Mouse (Mus musculus): ENCODE data around the gene Def8.
A peak's percentile ranks its signal among the peaks of the same experiment; 100 is the strongest.
"Not testable (repeated sequence)": the region's sequence is repeated elsewhere in the genome, so short reads cannot be mapped to it uniquely, and the experiment has no call there.

The Def8 gene

GRCm38 (mm10) chr8:123432381-123432780, 9.1 kb downstream of the Def8 start:
- no peak for ATAC-seq (ENCODE audit: low TSS enrichment)

GRCm38 (mm10) chr8:123433241-123433974, 10.1 kb downstream of the Def8 start:
- ATAC-seq (ENCODE audit: low TSS enrichment): not testable (repeated sequence)

- no peak for ATAC-seq (ENCODE audit: low TSS enrichment)
Measured at GRCm38 (mm10) chr8:123441788-123442187, 18.5 kb downstream of the Def8 start.

- ATAC-seq (ENCODE audit: low TSS enrichment): no peak
Measured at GRCm38 (mm10) chr8:123442351-123442750, 19.0 kb downstream of the Def8 start.

GRCm38 (mm10) chr8:123442871-123443575, 19.7 kb downstream of the Def8 start:
- ATAC-seq (ENCODE audit: low TSS enrichment): peak; percentile 96

GRCm38 (mm10) chr8:123443576-123443921, 20.2 kb downstream of the Def8 start:
- ATAC-seq (ENCODE audit: low TSS enrichment): peak; percentile 16; the same call in 1 of the 2 replicates

- ATAC-seq (ENCODE audit: low TSS enrichment): no peak
Measured at GRCm38 (mm10) chr8:123444131-123444530, 20.8 kb downstream of the Def8 start.

GRCm38 (mm10) chr8:123445981-123446380, 22.7 kb downstream of the Def8 start:
- ATAC-seq (ENCODE audit: low TSS enrichment): no peak

GRCm38 (mm10) chr8:123446799-123447198, 23.5 kb downstream of the Def8 start:
- no peak for ATAC-seq (ENCODE audit: low TSS enrichment)

GRCm38 (mm10) chr8:123450783-123451182, 27.5 kb downstream of the Def8 start:
- ATAC-seq (ENCODE audit: low TSS enrichment): no peak

GRCm38 (mm10) chr8:123451747-123452146, 28.4 kb downstream of the Def8 start:
- not testable (repeated sequence) for ATAC-seq (ENCODE audit: low TSS enrichment)

GRCm38 (mm10) chr8:123452149-123452548, 28.8 kb downstream of the Def8 start:
- ATAC-seq (ENCODE audit: low TSS enrichment): no peak

GRCm38 (mm10) chr8:123453291-123453690, 30.0 kb downstream of the Def8 start:
- no peak for ATAC-seq (ENCODE audit: low TSS enrichment)

GRCm38 (mm10) chr8:123453951-123454350, 30.6 kb downstream of the Def8 start:
- no peak for ATAC-seq (ENCODE audit: low TSS enrichment)

GRCm38 (mm10) chr8:123454559-123454958, 31.2 kb downstream of the Def8 start:
- no peak for ATAC-seq (ENCODE audit: low TSS enrichment)

GRCm38 (mm10) chr8:123463651-123464050, 40.3 kb downstream of the Def8 start:
- ATAC-seq (ENCODE audit: low TSS enrichment): no peak

GRCm38 (mm10) chr8:123467476-123467875, 44.1 kb downstream of the Def8 start:
- ATAC-seq (ENCODE audit: low TSS enrichment): no peak

- ATAC-seq (ENCODE audit: low TSS enrichment): not testable (repeated sequence)
Measured at GRCm38 (mm10) chr8:123472991-123473390, 49.7 kb downstream of the Def8 start.

- not testable (repeated sequence) for ATAC-seq (ENCODE audit: low TSS enrichment)
Measured at GRCm38 (mm10) chr8:123474549-123474948, 51.2 kb downstream of the Def8 start.

GRCm38 (mm10) chr8:123476911-123477736, 53.8 kb downstream of the Def8 start:
- peak; percentile 39 for ATAC-seq (ENCODE audit: low TSS enrichment)

GRCm38 (mm10) chr8:123477737-123478258, 54.5 kb downstream of the Def8 start, which contains the start of gene Afg3l1:
TSS of gene Afg3l1 (plus strand) at chr8:123477903.
- ATAC-seq (ENCODE audit: low TSS enrichment): peak; percentile 81

Measured in frontal cortex, adult (tissue).